Mouse (Mus musculus) heart, postnatal 25 days (tissue): ENCODE measurements around the gene Wfdc15a. TPM values are rescaled to one million over a fixed set of nuclear protein-coding genes. Genes with fewer than 3 reads are reported as not detected.

Experiments used
- DNase-seq: peaks from one replicate; pipeline ENCODE4 v3.0.0; 2022; ENCODE audit warnings: low spot score
- intact Hi-C: fragments of 180-260 bp; cut with DNase I; formaldehyde crosslinking; loops from one replicate; pipeline ENCODE4 v1.15.1; 2025
- total RNA-seq, 2 experiments: library from RNA; stranded (reverse); gene quantifications; 2 replicates each; pipeline ENCODE4 v1.2.3; 2021

Gene Wfdc15a
- total RNA-seq, 2 experiments from 2014 or later: not detected

GRCm38 (mm10) chr2:164180124-164180523 lies 19.8 kb downstream of the Wfdc15a start:
- DNase-seq: no peak
- intact Hi-C loops: loop anchor here (2.0 kb wide), 2 partner anchors 45 to 77 kb away; no protein-coding TSS in a partner anchor

- no peak for DNase-seq
- intact Hi-C loops: no loop called here
These were observed 22.1 kb downstream of the Wfdc15a start for GRCm38 (mm10) chr2:164177831-164178230.

- intact Hi-C loops: no loop called here
- no peak for DNase-seq
These were observed 24.1 kb downstream of the Wfdc15a start for GRCm38 (mm10) chr2:164175850-164176249.

- intact Hi-C loops: no loop called here
These were observed 25.1 kb downstream of the Wfdc15a start for GRCm38 (mm10) chr2:164174649-164175395.

GRCm38 (mm10) chr2:164173394-164173793 lies 26.5 kb downstream of the Wfdc15a start:
- DNase-seq: no peak
- intact Hi-C loops: no loop called here

More at GRCm38 (mm10) chr2:164174649-164175395, 25.1 kb downstream of the Wfdc15a start:
- DNase-seq: no peak

- no peak for DNase-seq
- intact Hi-C loops: no loop called here
These were observed 29.0 kb downstream of the Wfdc15a start, which contains the start of gene Kcns1 for GRCm38 (mm10) chr2:164170902-164171301. Kcns1 (minus strand) TSS chr2:164171113.

- DNase-seq: no peak
- intact Hi-C loops: no loop called here
These were observed 29.6 kb downstream of the Wfdc15a start for GRCm38 (mm10) chr2:164170326-164170725.

- no peak for DNase-seq
- intact Hi-C loops: no loop called here
These were observed 31.4 kb downstream of the Wfdc15a start for GRCm38 (mm10) chr2:164168571-164168946.

GRCm38 (mm10) chr2:164167752-164168570 lies 32.0 kb downstream of the Wfdc15a start:
- no peak for DNase-seq
- intact Hi-C loops: no loop called here

GRCm38 (mm10) chr2:164164941-164165340 lies 35.0 kb downstream of the Wfdc15a start:
- intact Hi-C loops: no loop called here
- DNase-seq: no peak

- intact Hi-C loops: no loop called here
- DNase-seq: no peak
These were observed 38.3 kb downstream of the Wfdc15a start for GRCm38 (mm10) chr2:164161515-164162055.

- intact Hi-C loops: no loop called here
- no peak for DNase-seq
These were observed 41.1 kb downstream of the Wfdc15a start for GRCm38 (mm10) chr2:164158838-164159237.

- DNase-seq: no peak
- intact Hi-C loops: no loop called here
These were observed 43.8 kb downstream of the Wfdc15a start for GRCm38 (mm10) chr2:164156158-164156557.

GRCm38 (mm10) chr2:164154007-164154406 lies 45.9 kb downstream of the Wfdc15a start:
- DNase-seq: no peak
- intact Hi-C loops: no loop called here

- intact Hi-C loops: no loop called here
- no peak for DNase-seq
These were observed 47.6 kb downstream of the Wfdc15a start for GRCm38 (mm10) chr2:164152341-164152740.

GRCm38 (mm10) chr2:164150086-164150760 lies 49.7 kb downstream of the Wfdc15a start:
- no peak for DNase-seq
- intact Hi-C loops: no loop called here
